Comparison of ENCODE assay signal across 29 mouse cellular contexts in the genomic region with DNA sequence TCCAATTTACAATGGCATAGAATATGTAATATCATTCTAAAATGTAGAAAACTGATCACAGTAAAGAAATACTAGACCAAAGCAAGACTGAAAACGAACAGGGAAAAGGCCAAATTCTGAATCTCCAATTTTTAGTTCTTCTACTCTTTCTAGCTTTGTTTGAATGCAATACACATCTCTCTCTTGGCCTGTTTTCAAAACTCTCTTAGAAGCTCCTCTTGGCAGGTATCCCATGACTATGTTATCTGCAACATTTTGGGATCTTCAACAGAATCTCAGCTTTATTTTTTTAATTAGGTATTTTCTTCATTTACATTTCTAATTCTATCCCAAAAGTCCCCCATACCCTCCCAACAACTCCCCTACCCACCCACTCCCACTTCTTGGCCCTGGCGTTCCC.
DNase-seq lines count a peak whose midpoint lies in the region; ATAC-seq and TF ChIP-seq lines count a peak whose summit lies in the region.
"Had no signal": no experiment of that assay in that cellular context is flagged by ENCODE, and none has a peak within 500 bp of the region (broad histone marks: within the 10 kb centered on the region; RNA-seq: fewer than 3 reads in every experiment).

No protein-coding gene starts in this region.

- DNase-seq in embryonic facial prominence, embryonic 14.5 days (ENCODE audit: low spot score): peak; percentile 26
- no peak for DNase-seq in embryonic facial prominence, embryonic 10.5 days (ENCODE audit: low spot score)
- DNase-seq in frontal cortex, postnatal 14 days (ENCODE audit: low spot score in 2 of 2): no peak
- peak; percentile 26 for DNase-seq in midbrain, embryonic 11.5 days (ENCODE audit: low spot score, missing footprints)
- DNase-seq in midbrain, postnatal 0 days (ENCODE audit: low spot score): no peak
- DNase-seq in telencephalon, adult 2 months (ENCODE audit: low read depth, low spot score): peak; percentile 60
- DNase-seq: adrenal gland, adult 8-10 months; adrenal gland, postnatal 14 days; adrenal gland, postnatal 36 days; B cell, adult 2 months; cerebellum, adult 11-12 months; cerebellum, adult 2 months; cerebellum, adult 9-10 months; cerebellum, postnatal 10 days; cerebellum, postnatal 25 days; embryo, embryonic 11 days had no signal

- no peak for ATAC-seq in embryonic facial prominence, embryonic 14.5 days (ENCODE audit: low read depth)
- ATAC-seq in frontal cortex, adult (ENCODE audit: low TSS enrichment): peak; percentile 73
- no peak for ATAC-seq in midbrain, embryonic 11.5 days (ENCODE audit: low FRiP score)
- ATAC-seq in midbrain, postnatal 0 days (ENCODE audit: low FRiP score): no peak
- no peak for ATAC-seq in granulocyte monocyte progenitor cell, adult 5-6 weeks (replicated peaks; ENCODE audit: poor library complexity, severe bottlenecking)
- ATAC-seq: activated CD4-positive, CD25-positive, alpha-beta regulatory T cell, adult 4 months; CD4-positive, CD25-positive, alpha-beta regulatory T cell, adult 4 months; forebrain, embryonic 13.5 days; forebrain, embryonic 16.5 days; Patski had no signal

- TF ChIP-seq CTCF in midbrain, postnatal 0 days (IDR thresholded peaks at IDR 0.05): no peak

- no peak overlapping the region for H3K9ac ChIP-seq in embryonic facial prominence, embryonic 14.5 days (ENCODE audit: low read depth, low read length)
- no peak overlapping the region for H3K9ac ChIP-seq in midbrain, embryonic 11.5 days (ENCODE audit: low read length)
- H3K9ac ChIP-seq in midbrain, postnatal 0 days (replicated peaks; ENCODE audit: low read length, poor library complexity, severe bottlenecking): no peak overlapping the region
- H3K9ac ChIP-seq: embryonic facial prominence, embryonic 12.5 days; embryonic facial prominence, embryonic 15.5 days; forebrain, embryonic 13.5 days had no signal

- no peak overlapping the region for H3K4me3 ChIP-seq in embryonic facial prominence, embryonic 14.5 days (ENCODE audit: low read depth, low read length)
- H3K4me3 ChIP-seq in embryonic facial prominence, embryonic 10.5 days: no peak overlapping the region
- H3K4me3 ChIP-seq in midbrain, embryonic 11.5 days (ENCODE audit: low read depth, low read length): no peak overlapping the region
- H3K4me3 ChIP-seq in midbrain, postnatal 0 days (ENCODE audit: low read depth, low read length): no peak overlapping the region
- H3K4me3 ChIP-seq: embryonic facial prominence, embryonic 12.5 days; embryonic facial prominence, embryonic 15.5 days; erythroblast, embryonic 14.5 days; forebrain, embryonic 10.5 days; forebrain, embryonic 13.5 days had no signal

- H3K27ac ChIP-seq in embryonic facial prominence, embryonic 14.5 days (replicated peaks; ENCODE audit: low read depth, low read length): no peak overlapping the region
- H3K27ac ChIP-seq in embryonic facial prominence, embryonic 10.5 days (replicated peaks): no peak overlapping the region
- no peak overlapping the region for H3K27ac ChIP-seq in midbrain, embryonic 11.5 days (ENCODE audit: low read depth, low read length)
- H3K27ac ChIP-seq in midbrain, postnatal 0 days (ENCODE audit: low read depth, low read length): no peak overlapping the region
- H3K27ac ChIP-seq: embryonic facial prominence, embryonic 12.5 days; embryonic facial prominence, embryonic 15.5 days; forebrain, embryonic 10.5 days; forebrain, embryonic 13.5 days had no signal

- H3K9me3 ChIP-seq in embryonic facial prominence, embryonic 14.5 days (ENCODE audit: control insufficient read depth, low read length): no peaks in the 10 kb centered on the region
- H3K9me3 ChIP-seq in embryonic facial prominence, embryonic 10.5 days: no peaks in the 10 kb centered on the region
- H3K9me3 ChIP-seq in midbrain, embryonic 11.5 days (ENCODE audit: control insufficient read depth, low read length): no peaks in the 10 kb centered on the region
- H3K9me3 ChIP-seq in midbrain, postnatal 0 days (ENCODE audit: low read length): no peaks in the 10 kb centered on the region
- H3K9me3 ChIP-seq: embryonic facial prominence, embryonic 12.5 days; embryonic facial prominence, embryonic 15.5 days; forebrain, embryonic 10.5 days; forebrain, embryonic 13.5 days; G1E had no signal

- no peaks in the 10 kb centered on the region for H3K36me3 ChIP-seq in embryonic facial prominence, embryonic 14.5 days (ENCODE audit: control insufficient read depth, insufficient read depth, low read length)
- no peaks in the 10 kb centered on the region for H3K36me3 ChIP-seq in embryonic facial prominence, embryonic 10.5 days (replicated peaks)
- H3K36me3 ChIP-seq in midbrain, embryonic 11.5 days (ENCODE audit: control insufficient read depth, insufficient read depth, low read length): no peaks in the 10 kb centered on the region
- no peaks in the 10 kb centered on the region for H3K36me3 ChIP-seq in midbrain, postnatal 0 days (ENCODE audit: insufficient read depth, low read length)
- H3K36me3 ChIP-seq: embryonic facial prominence, embryonic 12.5 days; embryonic facial prominence, embryonic 15.5 days; forebrain, embryonic 10.5 days; G1E had no signal

- H3K27me3 ChIP-seq in embryonic facial prominence, embryonic 14.5 days (replicated peaks; ENCODE audit: control insufficient read depth, insufficient read depth, low read length): no peaks in the 10 kb centered on the region
- H3K27me3 ChIP-seq in embryonic facial prominence, embryonic 10.5 days (replicated peaks; ENCODE audit: low read depth, poor library complexity, severe bottlenecking): no peaks in the 10 kb centered on the region
- no peaks in the 10 kb centered on the region for H3K27me3 ChIP-seq in midbrain, embryonic 11.5 days (ENCODE audit: control insufficient read depth, insufficient read depth, low read length)
- no peaks in the 10 kb centered on the region for H3K27me3 ChIP-seq in midbrain, postnatal 0 days (ENCODE audit: insufficient read depth, low read length)
- H3K27me3 ChIP-seq: CH12.LX; embryonic facial prominence, embryonic 12.5 days; embryonic facial prominence, embryonic 15.5 days; forebrain, embryonic 13.5 days; Patski had no signal

- H3K4me2 ChIP-seq in embryonic facial prominence, embryonic 14.5 days (ENCODE audit: low read depth, low read length): no peak overlapping the region
- H3K4me2 ChIP-seq in midbrain, embryonic 11.5 days: no peak overlapping the region
- no peak overlapping the region for H3K4me2 ChIP-seq in midbrain, postnatal 0 days (ENCODE audit: low read depth, low read length, poor library complexity, severe bottlenecking)
- H3K4me2 ChIP-seq: embryonic facial prominence, embryonic 12.5 days; embryonic facial prominence, embryonic 15.5 days; forebrain, embryonic 13.5 days had no signal

- 77% methylated on average over 2 of the region's 2 CpGs for WGBS in embryonic facial prominence, embryonic 14.5 days
- 82% methylated on average over 2 of the region's 2 CpGs for WGBS in embryonic facial prominence, embryonic 10.5 days
- 78% methylated on average over 2 of the region's 2 CpGs for WGBS in midbrain, embryonic 11.5 days
- 73% methylated on average over 2 of the region's 2 CpGs for WGBS in midbrain, postnatal 0 days

- H3K4me1 ChIP-seq in embryonic facial prominence, embryonic 14.5 days (ENCODE audit: control insufficient read depth, insufficient read depth, low read length): no peaks in the 10 kb centered on the region
- no peaks in the 10 kb centered on the region for H3K4me1 ChIP-seq in embryonic facial prominence, embryonic 10.5 days
- H3K4me1 ChIP-seq in midbrain, embryonic 11.5 days (ENCODE audit: control insufficient read depth, insufficient read depth, low read length): no peaks in the 10 kb centered on the region
- no peaks in the 10 kb centered on the region for H3K4me1 ChIP-seq in midbrain, postnatal 0 days (ENCODE audit: insufficient read depth, low read length)
- H3K4me1 ChIP-seq: embryonic facial prominence, embryonic 12.5 days; embryonic facial prominence, embryonic 15.5 days; forebrain, embryonic 10.5 days; forebrain, embryonic 13.5 days had no signal

Comparison
In these comparisons a context has a peak if more than half of its experiments do, and no peak if none do; other contexts are left out.
1. DNase-seq: peak in embryonic facial prominence, embryonic 14.5 days (single experiment), midbrain, embryonic 11.5 days (single experiment) and telencephalon, adult 2 months (single experiment); none in embryonic facial prominence, embryonic 10.5 days (single experiment), frontal cortex, postnatal 14 days (0 of 2) and midbrain, postnatal 0 days (single experiment).